Mouse (Mus musculus) cortical plate, adult 2 months (tissue): Measurements from ENCODE around the gene St6galnac5.

Experiments used
- CTCF ChIP-seq: fragments of 200-500 bp; IDR thresholded peaks from 2 replicates; pipeline ENCODE4 v1.5.1; 2011; ENCODE audit warnings: mild to moderate bottlenecking, control low read depth, low read length; ENCODE audit not compliant: insufficient read depth; ENCODE audit errors: extremely low read depth
- POLR2A ChIP-seq: fragments of 200-500 bp; IDR thresholded peaks from 2 replicates; pipeline ENCODE4 v1.6.1; 2011; ENCODE audit warnings: mild to moderate bottlenecking, low read length, control low read depth; ENCODE audit not compliant: insufficient read depth; ENCODE audit errors: extremely low read depth

DNA sequence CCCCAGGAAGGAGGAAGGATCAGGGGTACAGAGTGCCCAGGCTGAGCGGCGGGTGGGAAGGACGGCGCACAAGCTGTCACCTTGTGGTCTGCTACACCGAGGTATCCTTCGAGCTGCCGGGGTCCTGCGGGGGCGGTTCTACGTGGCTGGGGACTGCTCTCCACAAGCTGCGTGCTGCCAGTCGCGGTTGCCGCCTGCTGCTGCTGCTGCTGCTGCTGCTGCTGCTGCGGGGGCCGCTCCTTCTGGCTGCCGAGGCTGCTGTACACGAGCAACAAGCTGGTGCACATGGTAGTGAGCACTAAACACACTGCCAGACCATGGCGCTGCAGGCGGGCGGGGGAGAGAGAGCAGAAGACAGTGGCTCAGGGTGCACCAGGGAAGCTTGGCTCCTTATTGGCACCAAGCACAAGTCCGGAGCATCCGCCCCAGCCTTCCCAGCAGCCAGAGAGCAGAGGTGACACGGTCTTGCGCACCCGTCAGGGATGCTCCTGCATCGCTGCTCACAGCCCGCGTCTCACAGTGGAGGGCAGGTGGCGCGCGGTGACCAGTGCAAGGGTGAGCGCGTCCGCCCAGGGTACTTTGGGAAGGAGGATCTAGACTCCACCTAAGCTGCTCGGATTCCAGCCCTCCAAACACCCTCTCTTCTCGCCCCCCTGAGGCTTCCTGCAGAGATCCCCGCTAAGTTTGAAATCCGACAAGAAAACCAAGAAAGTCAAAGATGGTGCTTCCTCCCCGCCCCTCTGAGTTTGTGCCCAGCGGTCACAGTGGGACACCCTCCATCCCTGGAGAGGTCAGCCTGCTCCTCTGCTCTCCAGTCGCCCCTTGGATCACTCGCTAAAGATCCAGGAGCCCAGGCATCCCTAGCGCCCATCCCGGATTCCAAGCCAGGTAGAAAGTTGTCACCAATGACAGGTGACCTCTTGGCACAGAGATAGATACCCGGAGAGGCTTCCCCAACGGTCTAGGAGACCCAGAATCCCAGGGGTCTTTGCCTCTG, 770 bp downstream of the St6galnac5 start:
- TF ChIP-seq POLR2A = peak; percentile 14; the same call in 1 of the 2 replicates
- 0 out of 2 replicates have a peak, but pooled peaks have one; percentile 11 for TF ChIP-seq CTCF
